Mouse (Mus musculus) liver, postnatal 0 days (tissue): ENCODE results near the gene Ces1g. TPM values are rescaled to one million over a fixed set of nuclear protein-coding genes. Genes with fewer than 3 reads are reported as not detected.

Experiments used
- ATAC-seq: fragments of 200-750 bp; cut with Nextera tagmentation; 2 replicates; pipeline ENCODE4 v1.8.0; 2017; ENCODE audit warnings: mild to moderate bottlenecking, moderate library complexity
- DNase-seq: peaks from one replicate; pipeline ENCODE4 v3.0.0-alpha.2; 2016
- H3K27ac ChIP-seq: fragments of 300-500 bp; sonication (generic); 2 replicates; pipeline ENCODE4 v1.5.1; 2014; ENCODE audit warnings: antibody characterized with exemption, moderate library complexity, mild to moderate bottlenecking, low read depth
- H3K27me3 ChIP-seq: fragments of 300-500 bp; sonication (generic); 2 replicates; pipeline ENCODE4 v1.6.1; 2014; ENCODE audit warnings: low read length, control low read depth, mixed read lengths; ENCODE audit not compliant: insufficient read depth
- H3K36me3 ChIP-seq: fragments of 300-500 bp; sonication (generic); replicated peaks from 2 replicates; pipeline ENCODE4 v1.6.1; 2014; ENCODE audit warnings: mild to moderate bottlenecking, control low read depth, low read length, moderate library complexity, mixed read lengths; ENCODE audit not compliant: insufficient read depth
- H3K4me1 ChIP-seq: fragments of 300-500 bp; sonication (generic); 2 replicates; pipeline ENCODE4 v1.6.1; 2014; ENCODE audit warnings: antibody characterized with exemption, mild to moderate bottlenecking, control low read depth; ENCODE audit not compliant: insufficient read depth
- H3K4me2 ChIP-seq: fragments of 300-500 bp; sonication (generic); 2 replicates; pipeline ENCODE4 v1.6.1; 2014; ENCODE audit warnings: low read depth, mild to moderate bottlenecking, low read length, moderate library complexity, mixed read lengths
- H3K4me3 ChIP-seq: fragments of 300-500 bp; sonication (generic); 2 replicates; pipeline ENCODE4 v1.5.1; 2014; ENCODE audit warnings: low read depth, low read length
- H3K9ac ChIP-seq: fragments of 300-500 bp; sonication (generic); replicated peaks from 2 replicates; pipeline ENCODE4 v1.6.1; 2014; ENCODE audit warnings: mild to moderate bottlenecking, moderate library complexity
- H3K9me3 ChIP-seq: fragments of 300-500 bp; sonication (generic); 2 replicates; pipeline ENCODE4 v1.6.1; 2016; ENCODE audit warnings: mild to moderate bottlenecking, control low read depth, low read length, mixed read lengths
- CTCF ChIP-seq: sonication (generic); IDR thresholded peaks from 2 replicates; pipeline ENCODE4 v1.5.1; 2016; ENCODE audit warnings: antibody characterized with exemption, low read depth
- EP300 ChIP-seq: IDR thresholded peaks from 2 replicates; pipeline ENCODE4 v1.6.1; 2016; ENCODE audit warnings: antibody characterized with exemption, low read depth, mild to moderate bottlenecking
- WGBS: fragments of 180-500 bp; shearing (Covaris S2); extraction: QIAGEN DNeasy Blood & Tissue Kit; methylation state at CpG from one replicate; pipeline ENCODE4 v1.1.7; 2014; ENCODE audit not compliant: insufficient replicate concordance; 5-methylcytosine and 5-hydroxymethylcytosine counted together
- polyA plus RNA-seq: library from polyadenylated mRNA; unstranded; fragments of >200 nt; fragmentation: Nextera tagmentation; extraction: Ambion mirVana; gene quantifications from 2 replicates; pipeline ENCODE4 v1.2.1, GENCODE M21; 2015

The Ces1g gene
- 4.4 and 7.1 TPM in 2 replicates for polyA plus RNA-seq

DNA sequence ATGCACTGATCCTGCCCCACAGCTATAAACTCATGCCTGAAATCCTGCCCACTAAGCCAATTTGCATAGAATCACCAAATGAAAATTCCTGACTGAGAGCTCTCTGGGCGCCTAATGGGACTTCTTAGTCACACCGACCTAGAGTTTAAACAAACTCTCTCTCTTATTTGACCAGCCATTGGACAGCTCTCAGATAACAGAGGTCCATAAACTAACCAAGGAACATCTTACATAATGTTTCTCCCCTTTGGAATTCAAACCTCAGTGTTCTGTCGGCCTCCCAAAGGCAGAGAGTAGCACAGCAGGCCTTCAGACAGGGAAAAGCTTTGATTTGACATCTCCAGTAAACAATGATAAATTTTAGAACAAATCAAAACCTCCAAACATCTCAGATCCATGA lies at the start of gene Ces1g:
TSS of gene Ces1g (minus strand) at position 102 of the 400 bp plus-strand sequence.
- Histone ChIP-seq H3K4me3 (no peak within 1 kb of the TSS), H3K36me3 (no peaks in the 10 kb centered on the region), H3K4me2 (no peak within 1 kb of the TSS), H3K27me3 (no peaks in the 10 kb centered on the region), H3K9ac (no peak within 1 kb of the TSS), H3K9me3 (no peaks in the 10 kb centered on the region), H3K27ac (no peak within 1 kb of the TSS), H3K4me1 (peaks cover 2% of the 10 kb centered on the region; the same call in 1 of the 2 replicates)
- 32% methylated on average over 3 of the region's 3 CpGs for WGBS
- ATAC-seq, result peak; percentile 52
- TF ChIP-seq CTCF (no peak), EP300 (no peak)
- DNase-seq, result no peak

DNA sequence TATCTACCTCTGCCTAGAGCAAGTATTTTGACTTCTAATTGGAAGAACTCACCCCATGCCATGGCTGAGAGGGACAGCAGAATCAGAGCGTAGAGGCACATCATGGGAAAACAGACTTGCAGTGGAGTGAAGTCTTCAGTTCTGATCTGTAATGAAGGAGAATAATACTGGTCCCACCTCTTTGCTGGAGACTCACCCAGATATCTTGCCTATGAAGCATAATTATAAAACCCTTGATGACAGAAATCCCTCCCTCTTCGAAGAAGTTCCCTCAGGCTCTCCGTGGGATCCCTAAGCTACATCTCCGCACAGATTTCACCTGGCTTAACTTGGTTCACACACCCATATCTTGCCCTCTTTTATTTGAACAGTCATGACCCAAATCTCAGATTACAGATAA lies 42.5 kb upstream of the Ces1g start, which contains the start of gene Ces1h:
TSS of gene Ces1h (minus strand) at position 101 of the 400 bp plus-strand sequence.
- Histone ChIP-seq H3K4me3 (no peak within 1 kb of the TSS), H3K9me3 (no peaks in the 10 kb centered on the region), H3K9ac (no peak within 1 kb of the TSS), H3K36me3 (no peaks in the 10 kb centered on the region), H3K4me1 (no peaks in the 10 kb centered on the region), H3K27me3 (no peaks in the 10 kb centered on the region), H3K27ac (no peak within 1 kb of the TSS), H3K4me2 (no peak within 1 kb of the TSS)
- DNase-seq, result no peak
- 80% methylated on average over 4 of the region's 4 CpGs for WGBS
- TF ChIP-seq EP300, result no peak
- TF ChIP-seq CTCF, result no peak
- ATAC-seq, result no peak

DNA sequence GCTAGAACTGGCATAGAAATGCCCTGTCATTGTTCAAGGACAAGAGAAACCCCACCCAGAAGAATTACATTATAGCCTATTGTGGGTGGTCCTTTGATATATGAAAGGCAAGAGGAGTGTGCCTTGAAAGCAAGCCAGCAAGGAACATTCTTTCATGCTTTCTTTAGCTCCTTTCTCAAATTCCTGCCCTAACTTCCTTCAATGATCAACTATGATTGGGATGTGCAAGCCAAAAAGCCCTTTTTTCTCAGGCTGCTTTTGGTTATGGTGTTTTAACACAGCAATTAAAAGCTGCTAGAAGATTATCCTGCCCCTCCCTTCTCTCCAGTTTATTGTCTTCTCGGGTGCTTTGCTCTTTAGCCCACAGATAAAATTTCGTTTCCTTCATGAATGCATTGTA lies 32.4 kb upstream of the Ces1g start:
- 40% methylated on average over 2 of the region's 2 CpGs for WGBS
- ATAC-seq, result no peak
- H3K4me3 ChIP-seq, result no peak overlapping the region

DNA sequence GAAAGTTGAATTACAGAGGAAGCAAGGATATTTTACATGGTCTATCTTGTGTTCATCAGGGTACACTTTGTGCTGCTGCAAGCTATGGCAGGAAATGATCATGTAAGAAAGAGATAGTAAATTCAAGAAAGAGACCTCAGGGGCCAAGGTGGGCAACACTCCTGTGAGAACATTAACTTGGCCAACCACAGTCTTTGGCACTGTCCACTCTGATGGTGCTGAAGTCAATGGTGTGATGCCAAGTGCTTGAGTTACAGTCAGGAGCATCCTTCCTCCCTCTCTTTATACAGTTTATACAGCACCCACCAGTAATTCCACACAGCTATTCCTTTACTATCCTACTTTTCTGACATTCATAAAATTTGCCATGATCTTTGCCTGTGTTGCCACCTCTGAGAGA lies 23.0 kb upstream of the Ces1g start:
- Histone ChIP-seq H3K9me3 (no peaks in the 10 kb centered on the region), H3K27me3 (no peaks in the 10 kb centered on the region), H3K27ac (no peak overlapping the region), H3K36me3 (no peaks in the 10 kb centered on the region), H3K4me2 (no peak overlapping the region), H3K4me1 (no peaks in the 10 kb centered on the region), H3K4me3 (no peak overlapping the region), H3K9ac (no peak overlapping the region)
- TF ChIP-seq CTCF, result no peak
- ATAC-seq (no peak), DNase-seq (no peak)

More for the DNA sequence above, 32.4 kb upstream of the Ces1g start:
- no peak overlapping the region for H3K9ac ChIP-seq
- no peaks in the 10 kb centered on the region for H3K27me3 ChIP-seq
- H3K27ac ChIP-seq, result no peak overlapping the region
- TF ChIP-seq CTCF (no peak), EP300 (no peak)
- H3K9me3 ChIP-seq, result no peaks in the 10 kb centered on the region
- no peaks in the 10 kb centered on the region for H3K4me1 ChIP-seq
- DNase-seq, result no peak
- H3K4me2 ChIP-seq, result no peak overlapping the region
- H3K36me3 ChIP-seq, result no peaks in the 10 kb centered on the region

DNA sequence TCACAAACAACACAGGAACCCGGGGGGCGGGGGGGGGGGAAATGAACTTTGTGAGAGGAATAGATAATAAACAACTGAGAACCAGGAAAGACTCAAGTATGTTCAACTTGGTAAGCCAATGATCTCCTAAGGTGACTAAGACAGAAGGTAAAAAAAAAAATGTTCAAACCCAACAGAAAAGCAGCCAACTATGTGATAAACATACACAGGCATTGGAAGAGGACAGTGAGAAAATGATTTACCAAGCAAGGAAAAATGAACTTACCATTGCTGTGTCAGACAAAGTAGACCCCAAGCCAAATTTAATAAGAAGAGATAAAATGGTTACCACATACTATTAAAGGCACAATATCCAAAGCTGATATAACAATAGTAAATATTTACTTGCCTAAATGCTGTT lies 2.4 kb upstream of the Ces1g start:
- no peaks in the 10 kb centered on the region for H3K36me3 ChIP-seq
- H3K4me1 ChIP-seq, result peaks cover 2% of the 10 kb centered on the region; the same call in 1 of the 2 replicates
- H3K27me3 ChIP-seq, result no peaks in the 10 kb centered on the region
- H3K4me2 ChIP-seq, result no peak overlapping the region
- ATAC-seq (no peak), DNase-seq (no peak)
- WGBS, result 78% methylated on average over 2 of the region's 2 CpGs
- no peak overlapping the region for H3K27ac ChIP-seq
- H3K4me3 ChIP-seq, result no peak overlapping the region
- no peak for TF ChIP-seq CTCF
- no peak overlapping the region for H3K9ac ChIP-seq
- H3K9me3 ChIP-seq, result no peaks in the 10 kb centered on the region

DNA sequence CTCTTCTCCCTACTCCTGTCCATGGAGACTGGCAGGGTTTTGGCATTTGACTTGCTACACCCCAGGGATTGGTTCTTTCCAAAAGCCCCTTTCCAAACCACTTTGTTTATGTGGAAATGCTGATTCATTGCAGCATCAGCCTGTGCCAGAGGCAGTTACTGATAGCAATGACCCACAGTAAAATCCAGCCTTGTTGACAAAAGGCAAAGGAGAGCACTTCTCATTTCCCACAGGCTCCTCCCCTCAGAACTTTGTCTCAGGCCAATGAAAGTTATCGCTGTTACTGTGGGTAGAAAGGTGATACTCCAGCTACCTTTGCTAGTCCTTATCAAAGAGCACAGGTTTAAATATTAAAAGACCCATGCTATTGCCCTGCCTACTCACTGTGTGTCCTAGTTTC lies 4.4 kb downstream of the Ces1g start:
- 47% methylated on average over 1 of the region's 1 CpGs for WGBS
- Histone ChIP-seq H3K9ac (no peak overlapping the region), H3K27me3 (no peaks in the 10 kb centered on the region), H3K27ac (peak overlapping the region; percentile 75), H3K4me1 (peaks cover 2% of the 10 kb centered on the region; the same call in 1 of the 2 replicates), H3K4me2 (no peak overlapping the region), H3K9me3 (0 out of 2 replicates have a peak, but pooled peaks cover 2% of the 10 kb centered on the region), H3K4me3 (no peak overlapping the region), H3K36me3 (no peaks in the 10 kb centered on the region)
- ATAC-seq (peak; percentile 93), DNase-seq (peak; percentile 17)
- TF ChIP-seq EP300 (peak; percentile 53; the same call in 1 of the 2 replicates), CTCF (no peak)

DNA sequence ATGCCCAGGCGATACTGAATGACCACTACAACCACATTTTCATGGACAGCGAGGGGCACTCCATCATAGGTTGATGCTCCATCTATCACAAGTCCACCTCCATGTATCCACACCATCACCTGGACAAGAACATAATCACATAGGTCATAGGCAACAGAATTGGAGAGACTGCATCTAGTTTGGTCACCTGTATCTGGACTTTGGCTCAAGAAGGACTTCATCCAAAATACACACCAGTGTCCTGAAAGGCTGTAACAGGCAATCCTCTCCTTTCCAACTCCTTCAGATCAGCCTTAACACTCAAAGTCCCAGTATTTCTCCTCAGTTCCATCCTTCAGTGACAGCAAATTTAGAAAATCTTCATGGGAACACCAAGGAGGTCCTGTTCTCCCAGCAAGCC lies 6.0 kb downstream of the Ces1g start:
- Histone ChIP-seq H3K4me1 (no peaks in the 10 kb centered on the region), H3K36me3 (no peaks in the 10 kb centered on the region), H3K4me2 (no peak overlapping the region), H3K27me3 (no peaks in the 10 kb centered on the region), H3K27ac (no peak overlapping the region), H3K9me3 (0 out of 2 replicates have a peak, but pooled peaks cover 2% of the 10 kb centered on the region), H3K4me3 (no peak overlapping the region), H3K9ac (no peak overlapping the region)
- WGBS, result 79% methylated on average over 2 of the region's 2 CpGs
- no peak for TF ChIP-seq CTCF
- no peak for TF ChIP-seq EP300
- no peak for ATAC-seq
- DNase-seq, result no peak
